Mouse (Mus musculus): ENCODE measurements at regions not wholly inside any gene's neighbourhood (a gene's known extent, or its start where the extent isn't known, plus 50 kb on each side); places are given as distances from the start of the nearest gene placed in this dataset.

DNA sequence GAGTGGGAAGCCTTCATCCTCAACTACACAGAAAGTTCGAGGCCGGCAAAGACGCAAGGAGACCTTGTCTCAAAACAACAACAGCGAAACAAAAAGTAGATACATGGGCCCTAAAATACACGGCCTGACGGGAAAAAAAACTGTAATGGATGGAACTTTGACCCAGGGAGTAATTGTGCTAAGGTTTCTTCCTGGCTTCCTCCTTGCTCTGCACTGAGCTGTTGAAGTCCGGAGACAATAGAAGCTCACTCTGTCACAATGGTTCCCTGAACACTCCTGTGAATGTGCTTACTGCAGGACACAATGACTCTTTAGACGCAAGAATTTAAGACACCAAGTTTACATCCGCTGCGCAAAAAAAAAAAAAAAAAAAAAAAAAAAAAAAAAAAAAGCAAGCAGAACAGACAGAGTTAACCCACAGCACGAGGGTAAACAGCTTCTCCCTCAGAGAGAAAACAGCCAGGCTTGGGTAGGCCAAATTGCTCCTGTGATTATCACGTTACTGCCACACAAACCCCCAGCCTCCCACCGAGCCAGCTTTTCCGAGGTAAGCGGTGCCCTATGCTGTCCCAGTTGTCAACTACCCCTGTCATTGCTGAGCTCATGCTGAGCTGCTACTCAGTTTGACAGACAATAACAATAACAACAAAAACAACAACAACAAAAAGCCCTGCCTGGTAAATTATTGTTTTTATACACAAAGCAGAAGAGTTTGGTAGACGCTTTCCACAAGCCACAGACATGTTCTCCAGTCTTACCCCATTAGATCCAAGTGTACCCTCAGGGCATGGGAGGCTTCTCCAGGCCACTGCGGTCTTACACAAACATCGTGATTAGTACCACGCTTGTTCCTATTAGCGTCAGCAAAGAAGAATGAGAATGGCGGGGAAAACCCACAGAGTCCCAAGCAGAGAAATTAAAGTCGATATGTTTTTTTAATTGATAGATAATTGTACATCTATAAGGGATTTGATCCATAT, 77.7 kb upstream of the Jarid2 start:
- Histone ChIP-seq H3K27ac (no peak overlapping the region), H3K27me3 (no peaks in the 10 kb centered on the region), H3K4me3 (replicated peaks) (no peak overlapping the region), H3K36me3 (no peaks in the 10 kb centered on the region), H3K4me1 (replicated peaks) (peaks cover 1% of the 10 kb centered on the region; the same call in 1 of the 2 replicates), H3K9me3 (replicated peaks) (no peaks in the 10 kb centered on the region), H3K9ac (no peak overlapping the region), H3K4me2 (no peak overlapping the region)
- ATAC-seq (ENCODE audit: low read depth): no peak
- 55% methylated on average over 22 of the region's 22 CpGs for WGBS (ENCODE audit: insufficient replicate concordance)
- DNase-seq: no peak

DNA sequence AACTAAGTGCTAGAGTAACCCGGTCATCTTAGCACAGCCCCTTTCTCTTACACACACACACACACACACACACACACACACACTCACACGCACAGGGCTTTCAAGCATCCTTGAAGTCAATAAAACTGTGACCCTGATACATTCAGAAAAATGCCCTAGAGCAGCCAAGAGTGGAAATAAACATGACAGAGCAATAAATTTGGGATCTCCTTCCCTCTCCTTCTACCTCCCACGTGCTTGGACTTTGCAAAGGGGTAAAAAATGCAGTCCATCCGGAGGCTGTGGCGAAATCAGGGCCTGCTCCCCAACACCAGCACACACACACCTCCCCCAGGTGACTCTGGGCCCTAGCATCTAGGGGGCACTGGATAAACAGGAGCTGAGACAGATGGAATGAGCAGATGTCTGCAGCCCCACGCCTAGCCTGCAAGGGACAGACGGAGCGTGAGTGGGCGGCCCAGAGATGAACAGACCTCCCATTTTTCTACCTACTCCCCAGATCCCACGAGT, 71.3 kb upstream of the Jarid2 start:
- H3K9ac ChIP-seq: no peak overlapping the region
- peaks cover 37% of the 10 kb centered on the region for H3K4me1 ChIP-seq (replicated peaks)
- no peak overlapping the region for H3K4me2 ChIP-seq
- no peak overlapping the region for H3K27ac ChIP-seq
- ATAC-seq (ENCODE audit: low read depth): no peak
- no peaks in the 10 kb centered on the region for H3K9me3 ChIP-seq (replicated peaks)
- no peak overlapping the region for H3K4me3 ChIP-seq (replicated peaks)
- no peaks in the 10 kb centered on the region for H3K36me3 ChIP-seq
- H3K27me3 ChIP-seq: no peaks in the 10 kb centered on the region
- 56% methylated on average over 10 of the region's 10 CpGs for WGBS (ENCODE audit: insufficient replicate concordance)
- DNase-seq: no peak

DNA sequence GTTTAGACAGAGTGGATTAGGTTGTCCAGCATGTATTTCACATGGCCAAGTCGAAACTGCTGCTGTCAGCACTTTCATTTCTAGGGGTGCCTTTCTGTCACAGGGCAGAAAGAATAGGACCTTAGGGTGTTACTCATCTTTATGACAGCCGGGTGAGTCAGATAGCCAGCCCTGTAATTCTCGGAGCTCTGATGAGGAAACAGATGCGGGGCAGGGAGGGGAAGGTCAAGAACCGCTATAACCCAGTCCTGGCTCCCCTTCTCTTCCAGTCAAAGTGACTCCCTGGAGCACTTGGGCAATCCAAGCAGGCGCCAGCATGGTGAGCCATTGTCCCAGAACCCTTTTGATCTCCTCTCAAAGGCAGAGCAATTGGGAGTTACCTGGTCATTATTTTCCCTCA, 69.4 kb upstream of the Jarid2 start:
- Histone ChIP-seq H3K9ac (no peak overlapping the region), H3K4me1 (replicated peaks) (peaks cover 53% of the 10 kb centered on the region), H3K27me3 (no peaks in the 10 kb centered on the region), H3K36me3 (no peaks in the 10 kb centered on the region), H3K4me3 (replicated peaks) (no peak overlapping the region; the same call in 1 of the 2 replicates), H3K4me2 (peak overlapping the region; percentile 12), H3K27ac (no peak overlapping the region), H3K9me3 (replicated peaks) (no peaks in the 10 kb centered on the region)
- ATAC-seq (ENCODE audit: low read depth): no peak
- DNase-seq: peak; percentile 26
- WGBS (ENCODE audit: insufficient replicate concordance): 29% methylated on average over 6 of the region's 6 CpGs

DNA sequence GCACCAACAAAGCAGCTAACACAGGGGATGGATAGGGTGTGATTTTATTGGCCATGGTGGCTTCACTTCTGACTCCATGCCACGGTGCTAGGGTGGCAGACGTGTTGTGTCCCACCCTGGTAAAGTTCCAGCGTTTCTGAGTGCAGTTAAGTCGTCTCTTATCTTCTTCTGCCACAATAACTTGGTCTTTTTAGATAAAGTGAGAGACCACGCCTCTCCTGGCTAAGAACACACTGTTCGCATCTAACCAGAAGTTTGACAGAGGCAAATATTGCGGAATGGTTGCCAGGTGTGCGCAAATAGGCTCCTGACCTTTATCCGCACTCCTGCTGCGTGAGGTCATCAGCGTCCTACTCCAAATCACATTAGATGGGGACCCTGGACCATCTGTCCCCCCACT, 66.2 kb upstream of the Jarid2 start:
- peak overlapping the region; percentile 27 for H3K4me3 ChIP-seq (replicated peaks)
- peak overlapping the region; percentile 63 for H3K4me2 ChIP-seq
- H3K4me1 ChIP-seq (replicated peaks): peaks cover 52% of the 10 kb centered on the region
- peak overlapping the region; percentile 90 for H3K27ac ChIP-seq
- ATAC-seq (ENCODE audit: low read depth): peak; percentile 93
- no peaks in the 10 kb centered on the region for H3K9me3 ChIP-seq (replicated peaks)
- 15% methylated on average over 11 of the region's 11 CpGs for WGBS (ENCODE audit: insufficient replicate concordance)
- no peaks in the 10 kb centered on the region for H3K36me3 ChIP-seq
- DNase-seq: peak; percentile 75
- peak overlapping the region; percentile 58 for H3K9ac ChIP-seq
- no peaks in the 10 kb centered on the region for H3K27me3 ChIP-seq

DNA sequence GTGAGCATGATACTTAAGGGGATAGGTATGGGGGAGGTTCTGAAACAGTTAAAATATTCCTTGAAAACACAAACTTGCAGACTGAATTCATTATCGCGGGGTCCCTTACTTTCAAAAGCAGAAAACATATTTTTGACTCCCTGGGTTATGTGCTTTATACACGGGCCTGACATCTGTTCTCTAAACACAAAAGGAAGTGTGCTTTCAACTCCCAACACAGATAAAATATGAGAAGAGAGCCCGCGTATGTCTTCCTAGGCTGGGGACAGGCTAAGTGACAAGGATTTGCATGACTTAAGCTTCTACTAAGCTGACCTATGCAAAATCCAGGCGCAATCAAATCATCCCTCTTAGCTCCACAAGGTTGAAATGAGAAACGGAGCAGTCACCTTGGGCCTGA, 65.5 kb upstream of the Jarid2 start:
- H3K27ac ChIP-seq: peak overlapping the region; percentile 90
- no peak for DNase-seq
- peak overlapping the region; percentile 58; the same call in 1 of the 2 replicates for H3K9ac ChIP-seq
- H3K9me3 ChIP-seq (replicated peaks): no peaks in the 10 kb centered on the region
- peak overlapping the region; percentile 63 for H3K4me2 ChIP-seq
- no peak overlapping the region for H3K4me3 ChIP-seq (replicated peaks)
- no peaks in the 10 kb centered on the region for H3K36me3 ChIP-seq
- 38% methylated on average over 7 of the region's 7 CpGs for WGBS (ENCODE audit: insufficient replicate concordance)
- H3K4me1 ChIP-seq (replicated peaks): peaks cover 48% of the 10 kb centered on the region
- no peaks in the 10 kb centered on the region for H3K27me3 ChIP-seq
- no peak for ATAC-seq (ENCODE audit: low read depth)

DNA sequence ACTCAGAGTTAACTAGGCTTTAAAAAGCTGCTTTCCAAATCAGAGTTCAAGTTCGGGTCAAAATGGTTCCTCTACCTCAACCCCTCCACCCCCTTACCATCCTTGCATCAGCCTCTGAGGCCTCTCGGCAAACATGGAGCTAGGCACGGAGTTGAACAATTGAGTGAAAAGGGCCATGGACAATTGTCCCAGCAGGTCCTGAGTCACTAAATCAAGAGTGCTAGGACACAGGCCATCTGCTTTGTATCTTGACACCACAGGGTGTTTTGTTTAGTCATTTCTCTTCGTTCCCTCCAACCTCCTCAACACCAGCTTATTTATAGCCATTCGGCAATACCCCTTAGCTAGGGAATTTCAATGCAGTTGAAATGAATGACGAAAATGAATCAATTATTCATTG, 59.5 kb upstream of the Jarid2 start:
- ATAC-seq (ENCODE audit: low read depth): no peak
- H3K4me2 ChIP-seq: no peak overlapping the region
- peaks cover 21% of the 10 kb centered on the region for H3K27me3 ChIP-seq
- H3K4me3 ChIP-seq (replicated peaks): no peak overlapping the region
- no peaks in the 10 kb centered on the region for H3K9me3 ChIP-seq (replicated peaks)
- H3K27ac ChIP-seq: no peak overlapping the region
- peaks cover 11% of the 10 kb centered on the region for H3K4me1 ChIP-seq (replicated peaks)
- DNase-seq: no peak
- WGBS (ENCODE audit: insufficient replicate concordance): 71% methylated on average over 6 of the region's 6 CpGs
- H3K9ac ChIP-seq: no peak overlapping the region
- H3K36me3 ChIP-seq: no peaks in the 10 kb centered on the region

DNA sequence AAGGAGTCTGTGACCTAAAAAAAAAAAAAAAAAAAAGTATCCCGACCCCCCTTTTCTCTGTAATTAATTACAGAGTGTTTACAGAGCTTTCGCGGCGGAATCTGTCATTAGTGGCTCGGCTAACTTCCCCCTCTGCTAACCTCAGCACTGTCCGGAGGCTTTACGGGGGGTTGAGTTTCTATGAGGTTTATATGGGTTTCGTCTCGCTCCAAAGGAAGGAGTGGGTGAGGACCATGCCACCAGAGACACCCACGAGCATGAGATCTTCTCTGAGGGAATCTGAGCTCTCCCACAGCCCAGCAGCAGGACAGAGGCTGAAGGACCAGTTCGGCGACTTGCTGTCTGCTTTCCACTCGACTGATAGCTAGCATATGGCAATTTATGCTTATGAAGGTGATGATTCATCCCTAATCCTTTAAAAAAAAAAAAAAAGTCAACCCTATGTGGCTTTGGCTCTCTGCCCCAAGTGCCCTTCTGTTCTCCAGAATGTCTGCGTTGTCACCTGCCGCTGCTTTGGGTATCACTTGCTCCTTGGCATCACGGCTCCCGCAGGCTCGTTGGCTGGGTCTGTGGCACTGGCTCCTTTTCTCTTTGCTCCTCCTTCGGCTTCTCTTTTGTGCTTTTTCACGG, 55.8 kb upstream of the Jarid2 start:
- Histone ChIP-seq H3K4me1 (replicated peaks) (peaks cover 11% of the 10 kb centered on the region), H3K9ac (0 out of 2 replicates have a peak overlapping the region, but pooled peaks have one; percentile 11)
- 8% methylated on average over 20 of the region's 20 CpGs for WGBS (ENCODE audit: insufficient replicate concordance)

DNA sequence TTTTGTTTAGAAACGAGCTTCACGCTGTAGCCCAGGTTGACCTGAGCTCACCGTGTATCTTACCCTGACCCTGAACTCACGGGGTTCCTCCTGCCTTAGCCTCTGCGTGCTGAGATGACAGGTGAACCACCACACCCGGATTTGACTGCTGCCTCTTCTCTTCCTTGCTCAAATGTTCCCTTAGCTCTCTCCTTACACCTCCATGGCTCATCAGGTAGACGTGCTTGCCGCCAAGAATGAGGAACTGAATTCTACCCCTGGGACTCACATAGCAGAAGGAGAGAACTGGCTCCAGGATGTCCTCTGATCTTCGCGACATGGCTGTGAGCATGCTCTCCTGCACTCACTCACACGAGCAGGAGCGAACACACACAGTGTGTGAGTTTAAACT, 55.3 kb upstream of the Jarid2 start:
- Histone ChIP-seq H3K4me1 (replicated peaks) (peaks cover 11% of the 10 kb centered on the region), H3K36me3 (no peaks in the 10 kb centered on the region), H3K9ac (0 out of 2 replicates have a peak overlapping the region, but pooled peaks have one; percentile 11), H3K27ac (no peak overlapping the region), H3K4me2 (peak overlapping the region; percentile 32), H3K27me3 (peaks cover 39% of the 10 kb centered on the region), H3K4me3 (replicated peaks) (no peak overlapping the region; the same call in 1 of the 2 replicates), H3K9me3 (replicated peaks) (no peaks in the 10 kb centered on the region)
- WGBS (ENCODE audit: insufficient replicate concordance): 11% methylated on average over 12 of the region's 12 CpGs
- ATAC-seq (ENCODE audit: low read depth) (no peak), DNase-seq (no peak)

More for the DNA sequence above, 55.8 kb upstream of the Jarid2 start:
- Histone ChIP-seq H3K9me3 (replicated peaks) (no peaks in the 10 kb centered on the region), H3K4me3 (replicated peaks) (no peak overlapping the region; the same call in 1 of the 2 replicates), H3K27ac (no peak overlapping the region), H3K36me3 (no peaks in the 10 kb centered on the region), H3K27me3 (peaks cover 39% of the 10 kb centered on the region), H3K4me2 (peak overlapping the region; percentile 32)
- ATAC-seq (ENCODE audit: low read depth) (no peak), DNase-seq (no peak)

DNA sequence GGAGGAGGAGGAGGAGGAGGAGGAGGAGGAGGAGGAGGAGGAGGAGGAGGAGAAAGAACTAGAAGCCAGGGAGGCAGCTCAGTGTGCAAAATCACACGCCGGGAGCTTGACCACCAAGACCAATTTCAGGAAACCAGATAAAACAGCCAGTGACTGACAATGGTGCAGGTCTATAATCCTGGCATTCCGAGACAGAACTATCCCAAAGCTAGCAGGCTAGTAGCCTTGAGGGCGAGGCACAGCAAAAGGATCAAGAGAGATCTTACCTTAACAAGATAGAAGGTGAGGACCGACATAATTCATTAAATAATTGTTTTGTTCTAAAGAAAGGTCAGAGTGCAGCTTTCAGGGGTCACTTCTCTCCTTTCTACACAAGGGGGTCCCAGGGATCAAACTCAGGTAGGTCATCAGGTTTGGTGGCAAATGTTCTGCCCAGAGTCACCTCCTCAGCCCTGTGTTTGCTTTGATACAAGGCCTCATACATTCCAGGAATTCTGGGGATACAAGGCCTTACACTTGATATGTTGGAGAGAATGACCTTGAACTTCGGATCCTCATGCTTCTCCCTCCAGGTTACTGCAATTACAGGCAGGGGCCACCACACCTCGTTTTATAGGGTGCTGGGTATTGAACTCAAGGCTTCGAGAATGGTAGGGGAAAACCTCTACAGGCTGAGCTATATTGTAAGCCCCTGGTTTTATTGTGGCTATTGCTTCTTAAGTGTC, 54.2 kb upstream of the Jarid2 start:
- no peak overlapping the region for H3K27ac ChIP-seq
- DNase-seq (no peak), ATAC-seq (ENCODE audit: low read depth) (no peak)
- H3K27me3 ChIP-seq: peaks cover 39% of the 10 kb centered on the region
- no peak overlapping the region for H3K9ac ChIP-seq
- H3K36me3 ChIP-seq: no peaks in the 10 kb centered on the region
- no peak overlapping the region for H3K4me2 ChIP-seq
- H3K9me3 ChIP-seq (replicated peaks): no peaks in the 10 kb centered on the region
- H3K4me1 ChIP-seq (replicated peaks): peaks cover 11% of the 10 kb centered on the region
- no peak overlapping the region for H3K4me3 ChIP-seq (replicated peaks)
- 49% methylated on average over 8 of the region's 8 CpGs for WGBS (ENCODE audit: insufficient replicate concordance)

DNA sequence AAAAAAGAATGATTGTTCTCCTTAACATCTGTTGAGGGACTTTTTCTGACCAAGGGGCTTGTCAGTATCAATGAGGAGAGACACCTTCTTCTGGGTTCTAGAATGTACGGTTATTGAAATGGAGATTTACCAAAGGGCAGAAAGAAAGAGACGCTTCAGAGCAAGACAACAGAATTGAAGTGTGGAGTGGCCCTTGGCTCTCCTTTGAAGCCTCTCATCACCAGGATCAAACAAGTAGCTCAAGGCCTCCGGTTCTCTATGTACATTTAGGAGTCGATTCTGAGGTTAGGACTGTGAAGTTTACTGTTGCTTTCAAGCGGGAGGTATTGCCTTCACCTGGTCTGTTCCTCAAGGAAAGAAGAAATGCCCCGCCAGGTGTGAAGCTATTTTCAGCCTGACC, 53.2 kb upstream of the Jarid2 start:
- H3K9me3 ChIP-seq (replicated peaks): no peaks in the 10 kb centered on the region

DNA sequence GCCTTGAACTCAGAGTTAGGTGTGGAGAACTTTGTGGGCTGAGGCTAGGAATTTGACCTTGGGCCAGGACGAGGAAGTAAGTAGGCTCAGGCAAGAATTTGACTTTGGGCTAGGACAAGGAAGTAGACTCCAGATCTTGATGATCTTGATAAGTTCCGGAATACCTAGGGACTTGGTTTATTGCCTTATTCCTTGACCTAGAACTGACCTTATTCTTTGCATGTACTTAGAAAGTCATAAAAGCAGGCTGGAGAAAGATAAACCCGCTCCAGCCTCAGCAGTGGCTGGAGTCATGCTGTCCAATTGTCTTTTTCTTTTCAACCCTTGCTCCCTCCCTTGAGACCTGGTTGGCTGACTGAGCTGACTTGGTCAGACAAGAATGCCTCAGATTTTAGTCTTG, 51.2 kb upstream of the Jarid2 start:
- Histone ChIP-seq H3K36me3 (no peaks in the 10 kb centered on the region), H3K9me3 (replicated peaks) (no peaks in the 10 kb centered on the region), H3K9ac (no peak overlapping the region), H3K4me1 (replicated peaks) (peaks cover 11% of the 10 kb centered on the region), H3K4me3 (replicated peaks) (no peak overlapping the region), H3K27ac (no peak overlapping the region), H3K4me2 (no peak overlapping the region), H3K27me3 (peaks cover 35% of the 10 kb centered on the region)
- ATAC-seq (ENCODE audit: low read depth): no peak
- WGBS (ENCODE audit: insufficient replicate concordance): 73% methylated on average over 3 of the region's 3 CpGs
- DNase-seq: no peak

More for the DNA sequence above, 53.2 kb upstream of the Jarid2 start:
- no peak overlapping the region for H3K4me2 ChIP-seq
- 81% methylated on average over 6 of the region's 6 CpGs for WGBS (ENCODE audit: insufficient replicate concordance)
- no peak overlapping the region for H3K9ac ChIP-seq
- DNase-seq: no peak
- no peak overlapping the region for H3K4me3 ChIP-seq (replicated peaks)
- H3K36me3 ChIP-seq: no peaks in the 10 kb centered on the region
- H3K4me1 ChIP-seq (replicated peaks): peaks cover 11% of the 10 kb centered on the region
- ATAC-seq (ENCODE audit: low read depth): no peak
- H3K27ac ChIP-seq: no peak overlapping the region
- H3K27me3 ChIP-seq: peaks cover 39% of the 10 kb centered on the region
